Mouse (Mus musculus) megakaryocyte, adult 5-6 weeks (primary cell): Measurements from ENCODE around the gene Cd19. TPM values are rescaled to one million over a fixed set of nuclear protein-coding genes. Genes with fewer than 3 reads are reported as not detected.
A peak's percentile ranks its signal among the peaks of the same experiment; 100 is the strongest.

Experiments
- ATAC-seq: 2 replicates; pipeline ENCODE4 v1.8.0; 2016; ENCODE audit warnings: mild to moderate bottlenecking, inconsistent platforms; ENCODE audit not compliant: poor library complexity, severe bottlenecking
- total RNA-seq, 2 experiments: library from RNA; stranded (forward) in 1 of 2; stranded (reverse) in 1 of 2; fragments of 153-499, 151-499 nt in 1 of 2; fragments of 221-1000, 200-1000 nt in 1 of 2; gene quantifications; 2 replicates each; pipeline versions ENCODE4 v1.2.3 to v1.2.4; 2015 to 2017

Cd19 gene
- 0.20 and 1.1 TPM in 2 replicates for total RNA-seq (2015)
- total RNA-seq (2017) = 0.24 TPM in 1 of 2 replicates, not detected in the other

GRCm38 (mm10) chr7:126414725-126415124 lies at the start of gene Cd19:
Gene Cd19 (minus strand): TSS chr7:126414889.
- ATAC-seq = no peak

- ATAC-seq = peak; percentile 85
Observed at GRCm38 (mm10) chr7:126464121-126464520, 49.4 kb upstream of the Cd19 start.

GRCm38 (mm10) chr7:126463547-126463946 lies 48.9 kb upstream of the Cd19 start:
- ATAC-seq = no peak

- no peak for ATAC-seq
Observed at GRCm38 (mm10) chr7:126463004-126463403, 48.3 kb upstream of the Cd19 start, which contains the start of gene Atp2a1. Gene Atp2a1 (minus strand): TSS chr7:126463108.

GRCm38 (mm10) chr7:126461626-126462025 lies 46.9 kb upstream of the Cd19 start:
- no peak for ATAC-seq

- no peak for ATAC-seq
Observed at GRCm38 (mm10) chr7:126460623-126461399, 46.1 kb upstream of the Cd19 start.

GRCm38 (mm10) chr7:126458844-126459618 lies 44.3 kb upstream of the Cd19 start:
- ATAC-seq = no peak

GRCm38 (mm10) chr7:126458225-126458624 lies 43.5 kb upstream of the Cd19 start:
- no peak for ATAC-seq

- no peak for ATAC-seq
Observed at GRCm38 (mm10) chr7:126456382-126457266, 41.9 kb upstream of the Cd19 start.

GRCm38 (mm10) chr7:126455242-126455641 lies 40.6 kb upstream of the Cd19 start:
- no peak for ATAC-seq

- no peak for ATAC-seq
Observed at GRCm38 (mm10) chr7:126453861-126454260, 39.2 kb upstream of the Cd19 start.

GRCm38 (mm10) chr7:126452244-126452643 lies 37.6 kb upstream of the Cd19 start:
- ATAC-seq = no peak

GRCm38 (mm10) chr7:126450641-126451040 lies 36.0 kb upstream of the Cd19 start:
- ATAC-seq = no peak

- ATAC-seq = no peak
Observed at GRCm38 (mm10) chr7:126449991-126450390, 35.3 kb upstream of the Cd19 start.

- ATAC-seq = peak; percentile 89
Observed at GRCm38 (mm10) chr7:126448481-126448880, 33.8 kb upstream of the Cd19 start.

GRCm38 (mm10) chr7:126446217-126446616 lies 31.5 kb upstream of the Cd19 start:
- no peak for ATAC-seq

- ATAC-seq = no peak
Observed at GRCm38 (mm10) chr7:126445104-126445815, 30.6 kb upstream of the Cd19 start.

- no peak for ATAC-seq
Observed at GRCm38 (mm10) chr7:126444536-126444935, 29.8 kb upstream of the Cd19 start.

- no peak for ATAC-seq
Observed at GRCm38 (mm10) chr7:126443997-126444396, 29.3 kb upstream of the Cd19 start.

- no peak for ATAC-seq
Observed at GRCm38 (mm10) chr7:126440134-126440533, 25.4 kb upstream of the Cd19 start.
